Mouse (Mus musculus) neural tube, embryonic 14.5 days (tissue): ENCODE data around the gene Cdc34b. TPM values are rescaled to one million over a fixed set of nuclear protein-coding genes. Genes with fewer than 3 reads are reported as not detected.

Source experiments
- ATAC-seq: fragments of 200-750 bp; cut with Nextera tagmentation; 2 replicates; pipeline ENCODE4 v1.8.0; 2017; ENCODE audit warnings: low read depth, mild to moderate bottlenecking, moderate TSS enrichment, moderate library complexity
- H3K27ac ChIP-seq: fragments of 300-500 bp; sonication (generic); 2 replicates; pipeline ENCODE4 v1.5.1; 2014; ENCODE audit warnings: low read depth, mild to moderate bottlenecking, control low read depth, low read length, moderate library complexity, mixed read lengths
- H3K27me3 ChIP-seq: fragments of 300-500 bp; sonication (generic); 2 replicates; pipeline ENCODE4 v1.6.1; 2014; ENCODE audit warnings: low read length; ENCODE audit not compliant: control insufficient read depth, insufficient read depth
- H3K36me3 ChIP-seq: fragments of 300-500 bp; sonication (generic); 2 replicates; pipeline ENCODE4 v1.6.1; 2014; ENCODE audit warnings: low read length, mixed read lengths; ENCODE audit not compliant: control insufficient read depth, insufficient read depth
- H3K4me1 ChIP-seq: fragments of 300-500 bp; sonication (generic); 2 replicates; pipeline ENCODE4 v1.6.1; 2014; ENCODE audit warnings: low read length; ENCODE audit not compliant: control insufficient read depth, insufficient read depth
- H3K4me2 ChIP-seq: fragments of 300-500 bp; sonication (generic); 2 replicates; pipeline ENCODE4 v1.6.1; 2014; ENCODE audit warnings: mild to moderate bottlenecking, low read depth, low read length, control low read depth
- H3K4me3 ChIP-seq: fragments of 300-500 bp; sonication (generic); 2 replicates; pipeline ENCODE4 v1.5.1; 2014; ENCODE audit warnings: low read depth, low read length, control low read depth, mixed read lengths
- H3K9ac ChIP-seq: fragments of 300-500 bp; sonication (generic); replicated peaks from 2 replicates; pipeline ENCODE4 v1.6.1; 2014; ENCODE audit warnings: low read depth, mild to moderate bottlenecking, control low read depth, low read length, mixed read lengths
- H3K9me3 ChIP-seq: fragments of 300-500 bp; sonication (generic); 2 replicates; pipeline ENCODE4 v1.6.1; 2016; ENCODE audit warnings: low read length; ENCODE audit not compliant: control insufficient read depth
- WGBS: fragments of 180-500 bp; shearing (Covaris S2); extraction: QIAGEN DNeasy Blood & Tissue Kit; methylation state at CpG from one replicate; pipeline ENCODE4 v1.1.7; 2014; 5-methylcytosine and 5-hydroxymethylcytosine counted together
- polyA plus RNA-seq: library from polyadenylated mRNA; unstranded; fragments of >200 nt; fragmentation: Nextera tagmentation; extraction: Ambion mirVana; gene quantifications from 2 replicates; pipeline ENCODE4 v1.2.1, GENCODE M21; 2014

Cdc34b gene
- polyA plus RNA-seq, 1 experiment from 2014 or later: not detected

GRCm38 (mm10) chr11:94704020-94704419 is 37.6 kb upstream of the Cdc34b start:
- Histone ChIP-seq H3K4me1 (0 out of 2 replicates have a peak, but pooled peaks cover 4% of the 10 kb centered on the region), H3K27me3 (no peaks in the 10 kb centered on the region), H3K9ac (no peak overlapping the region), H3K4me2 (no peak overlapping the region), H3K9me3 (no peaks in the 10 kb centered on the region), H3K36me3 (no peaks in the 10 kb centered on the region), H3K4me3 (no peak overlapping the region), H3K27ac (no peak overlapping the region)
- 53% methylated on average over 7 of the region's 7 CpGs for whole genome bisulfite sequencing
- no peak for ATAC-seq

GRCm38 (mm10) chr11:94704472-94704871 is 37.1 kb upstream of the Cdc34b start, which contains the start of gene Gm11541:
Gene Gm11541 (minus strand): TSS chr11:94704499.
- no peak within 1 kb of the TSS for H3K4me3 ChIP-seq
- H3K4me1 ChIP-seq: 0 out of 2 replicates have a peak, but pooled peaks cover 4% of the 10 kb centered on the region
- no peaks in the 10 kb centered on the region for H3K36me3 ChIP-seq
- no peak for ATAC-seq
- H3K9me3 ChIP-seq: no peaks in the 10 kb centered on the region
- no peak within 1 kb of the TSS for H3K4me2 ChIP-seq
- H3K27ac ChIP-seq: no peak within 1 kb of the TSS
- H3K9ac ChIP-seq: no peak within 1 kb of the TSS
- 77% methylated on average over 5 of the region's 5 CpGs for WGBS
- no peaks in the 10 kb centered on the region for H3K27me3 ChIP-seq

- Histone ChIP-seq H3K4me3 (no peak overlapping the region), H3K27me3 (no peaks in the 10 kb centered on the region), H3K9ac (no peak overlapping the region), H3K36me3 (no peaks in the 10 kb centered on the region), H3K4me2 (no peak overlapping the region), H3K27ac (no peak overlapping the region), H3K4me1 (no peaks in the 10 kb centered on the region), H3K9me3 (no peaks in the 10 kb centered on the region)
- no peak for ATAC-seq
- 52% methylated on average over 11 of the region's 11 CpGs for WGBS
Observed at GRCm38 (mm10) chr11:94713246-94713860, 28.2 kb upstream of the Cdc34b start.

- Histone ChIP-seq H3K4me2 (no peak overlapping the region), H3K36me3 (no peaks in the 10 kb centered on the region), H3K4me3 (no peak overlapping the region), H3K27ac (no peak overlapping the region), H3K27me3 (no peaks in the 10 kb centered on the region), H3K4me1 (no peaks in the 10 kb centered on the region), H3K9me3 (no peaks in the 10 kb centered on the region), H3K9ac (no peak overlapping the region)
- ATAC-seq: no peak
- 64% methylated on average over 5 of the region's 5 CpGs for WGBS
Observed at GRCm38 (mm10) chr11:94715622-94716021, 26.0 kb upstream of the Cdc34b start.

GRCm38 (mm10) chr11:94716754-94717153 is 24.8 kb upstream of the Cdc34b start:
- Histone ChIP-seq H3K27ac (no peak overlapping the region), H3K27me3 (no peaks in the 10 kb centered on the region), H3K9me3 (no peaks in the 10 kb centered on the region), H3K4me3 (no peak overlapping the region), H3K4me2 (no peak overlapping the region; the same call in 1 of the 2 replicates), H3K9ac (no peak overlapping the region), H3K4me1 (no peaks in the 10 kb centered on the region), H3K36me3 (no peaks in the 10 kb centered on the region)
- no peak for ATAC-seq
- WGBS: 10% methylated on average over 9 of the region's 9 CpGs

GRCm38 (mm10) chr11:94717239-94717638 is 24.3 kb upstream of the Cdc34b start:
- 43% methylated on average over 11 of the region's 11 CpGs for WGBS
- Histone ChIP-seq H3K27me3 (no peaks in the 10 kb centered on the region), H3K4me3 (no peak overlapping the region), H3K27ac (no peak overlapping the region), H3K36me3 (no peaks in the 10 kb centered on the region), H3K9ac (no peak overlapping the region), H3K9me3 (no peaks in the 10 kb centered on the region), H3K4me2 (no peak overlapping the region), H3K4me1 (no peaks in the 10 kb centered on the region)
- no peak for ATAC-seq

- no peak overlapping the region for H3K4me2 ChIP-seq
- H3K27ac ChIP-seq: no peak overlapping the region
- H3K9me3 ChIP-seq: no peaks in the 10 kb centered on the region
- H3K4me1 ChIP-seq: no peaks in the 10 kb centered on the region
- no peak overlapping the region for H3K9ac ChIP-seq
- no peaks in the 10 kb centered on the region for H3K27me3 ChIP-seq
- no peaks in the 10 kb centered on the region for H3K36me3 ChIP-seq
- no peak overlapping the region for H3K4me3 ChIP-seq
- ATAC-seq: no peak
- WGBS: 84% methylated on average over 7 of the region's 7 CpGs
Observed at GRCm38 (mm10) chr11:94718113-94718909, 23.3 kb upstream of the Cdc34b start.

- no peak for ATAC-seq
- no peak overlapping the region for H3K27ac ChIP-seq
- no peak overlapping the region for H3K4me3 ChIP-seq
- H3K27me3 ChIP-seq: no peaks in the 10 kb centered on the region
- H3K36me3 ChIP-seq: no peaks in the 10 kb centered on the region
- H3K9me3 ChIP-seq: no peaks in the 10 kb centered on the region
- no peak overlapping the region for H3K4me2 ChIP-seq
- H3K9ac ChIP-seq: no peak overlapping the region
- 91% methylated on average over 2 of the region's 2 CpGs for WGBS
- H3K4me1 ChIP-seq: no peaks in the 10 kb centered on the region
Observed at GRCm38 (mm10) chr11:94719216-94719615, 22.4 kb upstream of the Cdc34b start.

- Histone ChIP-seq H3K4me3 (no peak overlapping the region), H3K27ac (no peak overlapping the region), H3K4me2 (no peak overlapping the region), H3K9ac (no peak overlapping the region), H3K36me3 (no peaks in the 10 kb centered on the region), H3K27me3 (no peaks in the 10 kb centered on the region), H3K9me3 (no peaks in the 10 kb centered on the region), H3K4me1 (no peaks in the 10 kb centered on the region)
- ATAC-seq: no peak
- 88% methylated on average over 3 of the region's 3 CpGs for WGBS
Observed at GRCm38 (mm10) chr11:94727306-94727705, 14.3 kb upstream of the Cdc34b start.
